Mouse (Mus musculus): ENCODE results near the gene Egfem1. TPM values are rescaled to one million over a fixed set of nuclear protein-coding genes. Genes with fewer than 3 reads are reported as not detected.

The Egfem1 gene
- polyA plus RNA-seq, 1 experiment from 2014 or later: 2.6 TPM

GRCm38 (mm10) chr3:29169003-29169402, 87.2 kb downstream of the Egfem1 start:
- 82% methylated on average over 4 of the region's 4 CpGs for WGBS
- H3K27ac ChIP-seq: no peak overlapping the region

GRCm38 (mm10) chr3:29176991-29177390, 95.2 kb downstream of the Egfem1 start:
- Histone ChIP-seq H3K27ac (no peak overlapping the region), H3K9me3 (replicated peaks) (no peaks in the 10 kb centered on the region), H3K27me3 (ENCODE audit: low read depth, poor library complexity, severe bottlenecking) (no peaks in the 10 kb centered on the region), H3K36me3 (no peaks in the 10 kb centered on the region), H3K4me1 (peaks cover 5% of the 10 kb centered on the region; the same call in 1 of the 2 replicates), H3K4me3 (no peak overlapping the region)
- no peak for DNase-seq (ENCODE audit: low spot score)

More at GRCm38 (mm10) chr3:29169003-29169402, 87.2 kb downstream of the Egfem1 start:
- Histone ChIP-seq H3K27me3 (ENCODE audit: low read depth, poor library complexity, severe bottlenecking) (no peaks in the 10 kb centered on the region), H3K9me3 (replicated peaks) (no peaks in the 10 kb centered on the region), H3K36me3 (no peaks in the 10 kb centered on the region), H3K4me1 (no peaks in the 10 kb centered on the region), H3K4me3 (no peak overlapping the region)
- DNase-seq (ENCODE audit: low spot score): no peak

- H3K9me3 ChIP-seq (replicated peaks): no peaks in the 10 kb centered on the region
- no peaks in the 10 kb centered on the region for H3K36me3 ChIP-seq
- H3K27me3 ChIP-seq (ENCODE audit: low read depth, poor library complexity, severe bottlenecking): no peaks in the 10 kb centered on the region
- H3K4me3 ChIP-seq: no peak overlapping the region
- no peak for DNase-seq (ENCODE audit: low spot score)
- H3K27ac ChIP-seq: peak overlapping the region; percentile 42; the same call in 1 of the 2 replicates
- H3K4me1 ChIP-seq: peaks cover 17% of the 10 kb centered on the region
- 94% methylated on average over 10 of the region's 10 CpGs for WGBS
Observed at GRCm38 (mm10) chr3:29182988-29183387, 101.2 kb downstream of the Egfem1 start.

- no peaks in the 10 kb centered on the region for H3K27me3 ChIP-seq (ENCODE audit: low read depth, poor library complexity, severe bottlenecking)
- H3K27ac ChIP-seq: peak overlapping the region; percentile 42
- H3K4me1 ChIP-seq: peaks cover 17% of the 10 kb centered on the region
- H3K9me3 ChIP-seq (replicated peaks): no peaks in the 10 kb centered on the region
- peak; percentile 36 for DNase-seq (ENCODE audit: low spot score)
- H3K4me3 ChIP-seq: no peak overlapping the region
- 69% methylated on average over 7 of the region's 7 CpGs for WGBS
- H3K36me3 ChIP-seq: no peaks in the 10 kb centered on the region
Observed at GRCm38 (mm10) chr3:29183615-29184198, 101.9 kb downstream of the Egfem1 start.

GRCm38 (mm10) chr3:29184486-29185241, 102.8 kb downstream of the Egfem1 start:
- 87% methylated on average over 7 of the region's 7 CpGs for WGBS
- Histone ChIP-seq H3K4me1 (peaks cover 17% of the 10 kb centered on the region), H3K27me3 (ENCODE audit: low read depth, poor library complexity, severe bottlenecking) (no peaks in the 10 kb centered on the region), H3K27ac (no peak overlapping the region; the same call in 1 of the 2 replicates), H3K4me3 (no peak overlapping the region), H3K36me3 (no peaks in the 10 kb centered on the region), H3K9me3 (replicated peaks) (no peaks in the 10 kb centered on the region)
- DNase-seq (ENCODE audit: low spot score): no peak

- Histone ChIP-seq H3K9me3 (replicated peaks) (no peaks in the 10 kb centered on the region), H3K4me3 (no peak overlapping the region), H3K36me3 (no peaks in the 10 kb centered on the region), H3K27ac (no peak overlapping the region; the same call in 1 of the 2 replicates), H3K27me3 (ENCODE audit: low read depth, poor library complexity, severe bottlenecking) (no peaks in the 10 kb centered on the region), H3K4me1 (no peaks in the 10 kb centered on the region)
- 76% methylated on average over 6 of the region's 6 CpGs for WGBS
- no peak for DNase-seq (ENCODE audit: low spot score)
Observed at GRCm38 (mm10) chr3:29190263-29190662, 108.4 kb downstream of the Egfem1 start.

- H3K27me3 ChIP-seq (ENCODE audit: low read depth, poor library complexity, severe bottlenecking): no peaks in the 10 kb centered on the region
- H3K4me1 ChIP-seq: no peaks in the 10 kb centered on the region
- 79% methylated on average over 10 of the region's 10 CpGs for WGBS
- no peak overlapping the region; the same call in 1 of the 2 replicates for H3K27ac ChIP-seq
- no peak overlapping the region for H3K4me3 ChIP-seq
- no peaks in the 10 kb centered on the region for H3K36me3 ChIP-seq
- no peaks in the 10 kb centered on the region for H3K9me3 ChIP-seq (replicated peaks)
- DNase-seq (ENCODE audit: low spot score): no peak
Observed at GRCm38 (mm10) chr3:29197727-29198512, 116.1 kb downstream of the Egfem1 start.

- H3K27me3 ChIP-seq (ENCODE audit: low read depth, poor library complexity, severe bottlenecking): no peaks in the 10 kb centered on the region
- WGBS: 87% methylated on average over 8 of the region's 8 CpGs
Observed at GRCm38 (mm10) chr3:29200601-29201000, 118.8 kb downstream of the Egfem1 start.

GRCm38 (mm10) chr3:29202536-29202935, 120.7 kb downstream of the Egfem1 start:
- no peak overlapping the region for H3K4me3 ChIP-seq
- WGBS: 93% methylated on average over 6 of the region's 6 CpGs
- H3K9me3 ChIP-seq (replicated peaks): no peaks in the 10 kb centered on the region

More at GRCm38 (mm10) chr3:29200601-29201000, 118.8 kb downstream of the Egfem1 start:
- Histone ChIP-seq H3K27ac (no peak overlapping the region), H3K36me3 (no peaks in the 10 kb centered on the region), H3K4me3 (no peak overlapping the region), H3K9me3 (replicated peaks) (no peaks in the 10 kb centered on the region), H3K4me1 (no peaks in the 10 kb centered on the region)
- no peak for DNase-seq (ENCODE audit: low spot score)

GRCm38 (mm10) chr3:29222414-29222813, 140.6 kb downstream of the Egfem1 start:
- Histone ChIP-seq H3K9me3 (replicated peaks) (no peaks in the 10 kb centered on the region), H3K36me3 (no peaks in the 10 kb centered on the region), H3K27me3 (ENCODE audit: low read depth, poor library complexity, severe bottlenecking) (no peaks in the 10 kb centered on the region), H3K4me1 (no peaks in the 10 kb centered on the region), H3K4me3 (no peak overlapping the region), H3K27ac (no peak overlapping the region)
- WGBS: 88% methylated on average over 2 of the region's 2 CpGs
- DNase-seq (ENCODE audit: low spot score): no peak

More at GRCm38 (mm10) chr3:29202536-29202935, 120.7 kb downstream of the Egfem1 start:
- no peaks in the 10 kb centered on the region for H3K27me3 ChIP-seq (ENCODE audit: low read depth, poor library complexity, severe bottlenecking)
- no peak for DNase-seq (ENCODE audit: low spot score)
- H3K36me3 ChIP-seq: no peaks in the 10 kb centered on the region
- no peaks in the 10 kb centered on the region for H3K4me1 ChIP-seq
- no peak overlapping the region for H3K27ac ChIP-seq

- no peaks in the 10 kb centered on the region for H3K27me3 ChIP-seq (ENCODE audit: low read depth, poor library complexity, severe bottlenecking)
- H3K4me3 ChIP-seq: no peak overlapping the region
- peaks cover 8% of the 10 kb centered on the region for H3K4me1 ChIP-seq
- DNase-seq (ENCODE audit: low spot score): no peak
- H3K27ac ChIP-seq: no peak overlapping the region
- H3K9me3 ChIP-seq (replicated peaks): no peaks in the 10 kb centered on the region
- H3K36me3 ChIP-seq: no peaks in the 10 kb centered on the region
- 61% methylated on average over 2 of the region's 2 CpGs for WGBS
Observed at GRCm38 (mm10) chr3:29229712-29230111, 147.9 kb downstream of the Egfem1 start.

- Histone ChIP-seq H3K4me3 (no peak overlapping the region), H3K36me3 (no peaks in the 10 kb centered on the region), H3K27ac (no peak overlapping the region), H3K27me3 (ENCODE audit: low read depth, poor library complexity, severe bottlenecking) (no peaks in the 10 kb centered on the region), H3K9me3 (replicated peaks) (no peaks in the 10 kb centered on the region), H3K4me1 (peaks cover 3% of the 10 kb centered on the region)
- DNase-seq (ENCODE audit: low spot score): no peak
- WGBS: 60% methylated on average over 4 of the region's 4 CpGs
Observed at GRCm38 (mm10) chr3:29235477-29235876, 153.7 kb downstream of the Egfem1 start.

- Histone ChIP-seq H3K4me1 (no peaks in the 10 kb centered on the region), H3K36me3 (no peaks in the 10 kb centered on the region), H3K9me3 (replicated peaks) (no peaks in the 10 kb centered on the region), H3K27ac (no peak overlapping the region), H3K27me3 (ENCODE audit: low read depth, poor library complexity, severe bottlenecking) (no peaks in the 10 kb centered on the region), H3K4me3 (no peak overlapping the region)
- WGBS: 92% methylated on average over 5 of the region's 5 CpGs
- no peak for DNase-seq (ENCODE audit: low spot score)
Observed at GRCm38 (mm10) chr3:29236517-29236916, 154.7 kb downstream of the Egfem1 start.

Measured in limb, embryonic 10.5 days (tissue).